Mouse (Mus musculus) right cerebral cortex, postnatal 14 days (tissue): ENCODE measurements around the gene Zfp51.
"Not testable (repeated sequence)": the region's sequence is repeated elsewhere in the genome, so short reads cannot be mapped to it uniquely, and the experiment has no call there.

Experiments used
- DNase-seq: peaks from one replicate; pipeline ENCODE4 v3.0.0; 2022

The Zfp51 gene

DNA sequence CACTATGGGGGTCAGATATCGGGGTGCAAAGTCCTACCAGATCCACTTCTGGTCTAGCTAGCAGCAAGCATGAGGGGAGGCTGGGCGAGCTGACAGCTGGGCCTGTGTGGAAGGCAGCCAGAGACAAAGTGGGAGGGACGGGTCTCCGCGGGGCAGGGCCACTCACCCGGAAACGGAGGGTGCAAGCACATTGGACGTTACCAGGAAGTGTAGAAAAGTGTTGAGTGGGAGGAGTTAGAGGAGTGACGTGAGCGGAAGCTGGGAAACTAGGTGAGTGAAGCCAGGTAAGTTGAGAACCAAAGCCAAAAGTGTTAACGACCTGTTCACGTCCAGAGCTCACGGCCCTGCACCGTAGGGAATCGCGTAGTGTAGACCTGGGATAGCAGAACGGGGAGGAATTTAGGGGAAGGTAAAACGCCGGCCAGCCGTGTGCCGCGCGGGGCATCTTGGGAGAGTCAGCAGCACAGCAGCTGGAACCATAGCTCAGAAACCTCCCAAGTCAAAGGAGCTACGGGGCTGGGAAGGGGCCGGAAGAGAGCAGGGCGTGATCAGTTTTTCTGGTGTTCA lies at the start of gene Zfp51:
Gene Zfp51, plus strand, starts transcription at position 237 of the 567 bp plus-strand sequence.
- peak; percentile 71 for DNase-seq

DNA sequence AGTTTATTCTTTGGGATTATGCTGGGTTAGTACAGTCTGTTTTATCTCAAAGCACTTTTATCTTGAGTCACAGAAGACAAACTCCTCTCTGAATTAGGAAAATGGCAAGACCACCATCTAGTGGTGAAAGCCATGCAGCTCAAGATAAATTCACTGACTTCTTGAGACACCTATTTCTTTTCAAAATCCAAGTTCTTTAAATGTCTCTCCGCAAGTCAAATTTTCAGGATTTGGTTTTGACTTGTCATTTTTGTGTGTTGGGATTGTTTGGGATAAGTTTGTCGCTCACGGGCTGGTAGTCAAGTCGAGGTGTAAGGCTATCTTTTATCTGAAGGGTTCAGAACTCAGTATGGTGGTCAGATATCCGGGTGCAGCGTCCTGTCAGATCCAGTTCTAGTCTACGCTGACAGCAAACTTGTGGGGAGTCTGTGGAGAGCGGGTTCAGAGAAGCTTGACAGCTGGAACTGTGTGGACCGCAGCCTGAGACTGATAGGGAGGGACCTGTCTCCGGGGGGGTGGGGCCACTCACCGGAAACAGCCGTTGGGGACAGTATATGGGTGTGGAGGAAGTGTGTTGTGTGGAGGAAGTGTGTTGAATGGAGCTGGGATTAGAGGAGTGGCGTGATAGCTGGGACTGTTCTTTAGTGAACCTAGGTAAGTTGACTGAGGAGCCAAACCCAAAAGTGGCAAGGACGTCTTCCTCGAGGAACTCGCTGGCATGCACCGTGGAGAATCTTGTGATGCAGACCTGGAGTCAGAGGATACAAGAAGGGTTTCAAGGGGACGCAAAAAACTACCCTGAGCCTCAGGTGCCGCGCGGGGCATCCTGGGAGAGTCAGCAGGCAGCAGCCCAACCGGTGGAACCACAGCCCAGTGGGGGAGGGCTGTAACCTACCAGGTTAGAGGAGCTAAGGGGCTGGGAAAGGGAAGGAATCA lies 27.2 kb upstream of the Zfp51 start, which contains the start of gene Zfp54:
Gene Zfp54, plus strand, starts transcription at position 564 of the 936 bp plus-strand sequence.
- DNase-seq, result peak; percentile 28

DNA sequence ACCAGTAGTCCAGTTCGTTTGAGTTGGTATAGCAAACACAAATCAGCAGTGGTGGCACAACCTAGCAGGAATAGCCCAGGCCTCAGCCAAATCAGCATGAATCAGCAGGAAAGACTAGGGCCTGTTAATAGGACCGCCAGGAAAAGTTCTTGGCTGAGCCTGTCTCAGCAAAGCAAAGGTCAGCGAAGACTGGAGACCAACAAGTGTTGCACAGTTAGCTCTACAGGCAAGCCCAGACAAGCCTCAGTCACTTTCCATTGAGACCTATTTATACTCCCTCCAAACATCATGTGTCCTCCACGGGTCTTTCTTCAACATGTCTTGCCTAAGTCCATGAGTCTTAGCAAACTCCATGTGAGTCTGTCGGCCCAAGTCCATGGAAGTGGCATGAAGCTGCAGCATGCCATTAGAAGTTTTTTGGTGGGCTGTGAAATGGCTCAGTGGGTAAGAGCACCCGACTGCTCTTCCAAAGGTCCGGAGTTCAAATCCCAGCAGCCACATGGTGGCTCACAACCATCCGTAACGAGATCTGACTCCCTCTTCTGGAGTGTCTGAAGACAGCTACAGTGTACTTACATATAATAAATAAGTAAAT lies 11.3 kb upstream of the Zfp51 start:
- not testable (repeated sequence) for DNase-seq

DNA sequence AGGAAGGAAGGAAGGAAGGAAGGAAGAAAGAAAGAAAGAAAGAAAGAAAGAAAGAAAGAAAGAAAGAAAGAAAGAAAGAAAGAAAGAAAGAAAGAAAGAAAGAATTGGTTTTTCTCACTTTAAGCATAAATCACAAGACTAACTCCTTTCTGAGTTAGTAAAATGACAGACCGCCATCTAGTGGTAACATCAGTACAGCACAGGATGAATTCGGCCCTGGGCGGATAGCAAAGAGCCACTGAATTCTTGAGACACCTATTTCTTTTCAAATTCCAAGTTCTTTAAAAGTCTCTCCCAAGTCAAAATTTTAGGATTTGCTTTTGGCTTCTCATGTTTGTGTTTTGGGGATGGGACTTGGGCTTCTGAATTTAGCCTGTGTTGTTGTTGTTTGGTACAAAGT lies 505 bp upstream of the Zfp51 start:
- DNase-seq, result peak; percentile 49

DNA sequence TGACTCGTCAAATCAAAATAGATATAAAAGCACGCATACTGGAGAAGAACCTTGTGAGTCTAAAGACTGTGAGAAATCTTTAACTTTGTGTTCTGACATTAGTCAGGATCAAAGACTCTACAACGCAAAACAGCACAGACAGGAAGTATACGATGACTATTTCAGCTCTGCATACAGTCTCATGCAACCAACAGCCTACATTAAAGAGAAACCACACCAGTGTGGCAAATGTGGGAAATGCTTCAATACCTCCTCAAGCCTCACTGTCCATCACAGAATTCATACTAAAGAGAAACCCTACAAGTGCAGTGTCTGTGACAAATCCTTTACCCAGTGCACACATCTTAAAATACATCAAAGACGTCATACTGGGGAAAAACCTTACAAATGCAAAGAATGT lies 13.4 kb downstream of the Zfp51 start:
- no peak for DNase-seq

DNA sequence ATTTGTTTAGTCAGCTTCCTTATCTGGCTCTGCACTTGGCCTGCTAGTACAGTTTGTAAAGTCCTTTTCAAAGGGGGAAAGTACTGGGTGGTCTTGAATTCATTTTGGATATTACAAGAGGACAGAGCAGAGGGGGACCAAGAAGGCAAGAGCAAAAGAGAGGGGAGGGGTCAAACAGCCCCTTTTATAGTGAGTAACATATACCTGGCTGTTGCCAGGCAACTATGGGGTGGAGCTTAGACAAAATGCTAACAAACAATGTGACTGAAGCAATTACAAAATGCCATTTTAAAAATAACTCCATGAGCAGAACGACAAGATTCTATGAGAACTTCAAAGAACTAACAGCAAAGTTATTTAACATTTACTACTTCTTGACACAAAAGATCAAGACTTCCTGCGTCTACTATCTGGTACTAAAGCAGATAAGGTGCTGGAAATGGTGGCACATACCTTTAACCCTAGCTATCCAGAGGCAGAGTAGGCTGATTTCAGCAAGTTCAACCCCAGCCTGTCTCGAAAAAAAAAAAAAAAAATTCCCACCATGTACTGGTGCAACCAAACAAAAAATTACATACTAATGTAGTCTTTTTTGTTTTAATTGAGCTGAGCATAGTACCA lies 22.0 kb downstream of the Zfp51 start:
- DNase-seq, result no peak

DNA sequence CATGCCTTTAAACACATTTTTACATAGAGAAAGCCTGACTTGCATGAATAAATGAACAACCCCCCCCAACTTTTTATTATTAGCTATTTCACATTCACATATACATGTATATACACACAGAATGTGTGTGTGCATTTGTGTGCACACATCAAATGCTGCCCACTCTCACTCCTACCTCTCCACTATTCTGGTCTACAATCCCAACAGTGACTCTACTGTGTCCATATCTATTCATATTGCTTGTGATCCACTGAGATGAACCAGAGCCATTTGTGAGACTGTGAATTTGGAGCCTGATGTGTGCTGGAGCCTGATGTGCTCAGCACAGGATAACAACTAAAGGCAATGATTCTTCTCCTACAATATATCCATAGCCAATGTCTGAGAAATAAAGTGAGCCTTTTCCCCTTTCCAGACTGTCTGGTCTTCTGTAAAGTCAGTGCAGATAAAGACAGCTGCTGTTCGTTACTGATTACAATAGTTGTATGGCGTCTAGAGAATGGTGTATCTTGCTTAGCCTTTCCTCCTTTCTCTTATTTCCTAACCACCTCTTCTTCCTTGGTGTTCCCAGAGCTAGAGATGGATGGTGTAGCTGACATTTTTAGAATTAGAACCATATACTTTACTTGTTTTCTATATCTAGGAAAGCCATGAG lies 22.6 kb downstream of the Zfp51 start:
- no peak for DNase-seq

- no peak for DNase-seq
Observed at GRCm38 (mm10) chr17:21473362-21474190, 23.4 kb downstream of the Zfp51 start.

DNA sequence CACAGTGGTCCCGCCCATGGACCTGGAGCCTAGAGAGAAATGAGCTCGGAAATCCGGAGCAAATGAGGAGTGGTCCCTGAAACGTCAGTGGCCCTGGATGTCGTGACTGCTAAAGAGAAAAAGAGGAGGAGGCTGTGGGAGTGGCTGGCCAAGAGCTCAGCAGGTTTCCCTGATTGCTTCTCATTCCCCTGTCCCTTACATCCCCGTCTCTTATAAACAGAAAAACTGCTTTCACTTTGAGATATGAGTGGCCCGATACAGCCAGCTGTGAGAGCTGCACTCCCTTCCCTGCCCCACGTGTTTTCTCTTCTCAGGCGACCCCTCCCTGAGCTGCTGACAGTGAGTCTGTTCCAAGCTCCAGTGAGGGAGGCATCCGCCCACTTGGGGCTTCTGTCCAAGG lies 24.6 kb downstream of the Zfp51 start:
- DNase-seq, result not testable (repeated sequence)

DNA sequence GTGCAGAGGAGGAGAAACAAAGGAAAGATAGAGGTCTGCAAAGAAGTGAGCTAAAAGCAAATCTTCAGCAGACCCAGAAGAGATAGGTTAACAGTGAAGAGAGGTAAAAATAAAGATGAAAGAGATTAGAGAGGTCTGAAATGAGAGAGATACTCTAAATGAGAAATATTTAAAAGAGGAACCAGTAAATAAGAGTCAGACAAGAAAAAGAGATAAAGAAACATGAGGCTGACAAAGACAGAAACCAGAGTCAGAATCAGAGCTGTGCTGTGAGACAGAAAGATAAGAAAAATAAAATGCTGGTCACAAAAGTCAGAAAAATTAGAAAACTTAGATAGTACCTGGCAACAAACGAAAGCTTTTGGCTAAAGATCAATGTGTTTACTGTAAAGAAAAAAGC lies 25.1 kb downstream of the Zfp51 start:
- DNase-seq, result not testable (repeated sequence)

- DNase-seq, result not testable (repeated sequence)
Observed at GRCm38 (mm10) chr17:21476351-21476750, 26.2 kb downstream of the Zfp51 start.

DNA sequence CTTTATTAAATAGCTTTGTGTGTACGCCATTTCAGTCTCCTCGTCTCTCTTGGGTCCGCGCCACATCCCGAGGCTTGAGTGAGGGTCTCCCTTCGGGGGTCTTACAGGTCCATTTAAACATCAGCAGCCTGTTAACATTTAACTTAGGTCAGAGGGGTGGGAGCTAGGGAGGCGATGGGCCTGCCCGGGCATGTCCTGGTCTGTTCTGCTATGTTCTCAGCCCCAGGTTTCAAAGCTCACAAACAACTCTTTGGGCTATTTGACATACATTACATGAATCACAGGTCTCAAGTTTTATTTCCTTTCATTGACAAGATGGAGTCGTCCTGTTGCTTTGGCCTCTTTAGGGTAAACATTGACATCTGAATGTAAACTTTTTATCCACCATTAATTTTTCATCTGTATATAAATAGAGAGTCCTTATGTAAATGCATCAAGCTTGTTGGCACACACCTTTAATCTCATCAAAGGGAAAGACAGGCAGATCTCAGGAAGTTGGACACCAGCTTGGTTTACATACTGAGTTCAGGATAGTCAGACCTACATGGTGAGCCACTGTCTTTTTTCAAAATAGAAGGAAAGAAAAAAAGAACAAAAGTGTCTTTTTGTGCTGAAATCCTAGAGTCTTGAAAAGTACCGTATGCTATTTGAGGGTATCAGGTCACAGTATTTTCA lies 28.1 kb downstream of the Zfp51 start:
- DNase-seq, result not testable (repeated sequence)

- peak; percentile 64 for DNase-seq
Observed at GRCm38 (mm10) chr17:21488760-21489499, 38.8 kb downstream of the Zfp51 start, which contains the start of gene Zfp53. TSS of gene Zfp53 (plus strand) at chr17:21488998.

- DNase-seq, result no peak
Observed at GRCm38 (mm10) chr17:21489500-21490001, 39.4 kb downstream of the Zfp51 start.

DNA sequence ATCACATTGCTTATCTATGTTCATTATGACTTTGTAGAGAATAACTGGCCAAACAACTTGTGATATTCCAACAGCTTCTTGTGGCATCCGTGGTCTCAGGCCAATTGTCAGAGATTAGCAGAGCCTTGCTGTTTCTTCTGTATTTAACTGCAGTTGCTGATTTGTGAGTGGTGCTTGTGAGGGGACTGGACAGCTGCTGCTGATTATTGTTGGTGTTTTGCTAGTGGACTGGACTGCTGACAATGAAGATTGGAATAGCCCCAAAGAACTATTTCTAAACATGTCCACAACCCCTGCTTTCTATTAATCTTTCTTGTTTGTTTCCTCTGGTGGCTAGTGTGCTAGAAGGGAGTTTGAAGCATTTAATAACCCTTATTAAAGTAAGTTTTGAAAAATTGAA lies 51.2 kb downstream of the Zfp51 start:
- no peak for DNase-seq

GRCm38 (mm10) chr17:21504524-21504923 lies 54.4 kb downstream of the Zfp51 start:
- DNase-seq, result no peak

DNA sequence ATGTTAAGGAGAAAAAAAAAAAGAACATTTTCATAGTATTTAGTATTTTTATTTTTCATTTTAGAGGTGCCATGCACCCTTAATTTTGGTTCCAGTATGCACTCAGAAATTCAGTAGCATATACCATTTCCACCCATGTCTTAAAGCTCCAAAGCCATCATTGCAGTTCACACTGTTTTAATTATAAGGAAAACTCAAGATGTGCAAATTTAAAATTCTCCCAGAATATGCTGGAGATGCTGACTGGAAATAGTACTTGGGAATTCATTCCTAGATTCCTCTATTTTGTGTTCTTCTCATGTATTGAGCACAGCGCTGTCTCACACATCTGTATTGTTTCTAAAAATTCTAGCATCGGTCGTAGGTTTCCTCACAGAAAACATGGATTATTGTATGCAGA lies 56.1 kb downstream of the Zfp51 start:
- DNase-seq, result no peak

- no peak for DNase-seq
Observed at GRCm38 (mm10) chr17:21509756-21510155, 59.6 kb downstream of the Zfp51 start.
